Mouse (Mus musculus): ENCODE results near the gene Pygo2. TPM values are rescaled to one million over a fixed set of nuclear protein-coding genes. Genes with fewer than 3 reads are reported as not detected.
A peak's percentile ranks its signal among the peaks of the same experiment; 100 is the strongest.

Pygo2 gene
- total and polyA plus RNA-seq, 2 experiments from 2014 or later, result 31.0 to 74.7 TPM

- WGBS, result 4% methylated on average over 16 of the region's 16 CpGs
- no peak for TF ChIP-seq CTCF (IDR thresholded peaks at IDR 0.05; ENCODE audit: low read depth)
Observed at GRCm38 (mm10) chr3:89436176-89437113, 6.4 kb downstream of the Pygo2 start, which contains the start of gene Pbxip1. Pbxip1 (plus strand) TSS chr3:89436706.

GRCm38 (mm10) chr3:89437269-89437668 lies 7.3 kb downstream of the Pygo2 start:
- peak overlapping the region; percentile 18; the same call in 1 of the 2 replicates for H3K9ac ChIP-seq (replicated peaks; ENCODE audit: low read length)
- peaks cover 28% of the 10 kb centered on the region for H3K36me3 ChIP-seq (ENCODE audit: insufficient read depth, low read length)
- H3K4me3 ChIP-seq (ENCODE audit: low read length), result peak overlapping the region; percentile 29
- no peaks in the 10 kb centered on the region for H3K27me3 ChIP-seq (ENCODE audit: insufficient read depth, low read length)
- H3K4me1 ChIP-seq (ENCODE audit: insufficient read depth, low read length), result peaks cover 6% of the 10 kb centered on the region; the same call in 1 of the 2 replicates
- peak overlapping the region; percentile 52 for H3K4me2 ChIP-seq (ENCODE audit: low read depth, low read length)
- TF ChIP-seq CTCF (IDR thresholded peaks at IDR 0.05; ENCODE audit: low read depth), result no peak
- DNase-seq (ENCODE audit: low spot score) (peak; percentile 45), ATAC-seq (peak; percentile 65)
- H3K9me3 ChIP-seq (ENCODE audit: low read length), result no peaks in the 10 kb centered on the region
- WGBS, result 23% methylated on average over 5 of the region's 5 CpGs
- peak overlapping the region; percentile 66 for H3K27ac ChIP-seq

More at GRCm38 (mm10) chr3:89436176-89437113, 6.4 kb downstream of the Pygo2 start, which contains the start of gene Pbxip1:
- peak within 1 kb of the TSS; percentile 66 for H3K27ac ChIP-seq
- H3K9ac ChIP-seq (replicated peaks; ENCODE audit: low read length), result peak within 1 kb of the TSS; percentile 18
- no peaks in the 10 kb centered on the region for H3K9me3 ChIP-seq (ENCODE audit: low read length)
- DNase-seq (ENCODE audit: low spot score), result peak; percentile 60
- H3K4me3 ChIP-seq (ENCODE audit: low read length), result peak within 1 kb of the TSS; percentile 29
- H3K27me3 ChIP-seq (ENCODE audit: insufficient read depth, low read length), result no peaks in the 10 kb centered on the region
- peaks cover 9% of the 10 kb centered on the region for H3K4me1 ChIP-seq (ENCODE audit: insufficient read depth, low read length)
- peak within 1 kb of the TSS; percentile 52 for H3K4me2 ChIP-seq (ENCODE audit: low read depth, low read length)
- peaks cover 28% of the 10 kb centered on the region for H3K36me3 ChIP-seq (ENCODE audit: insufficient read depth, low read length)
- ATAC-seq, result peak; percentile 73

DNA sequence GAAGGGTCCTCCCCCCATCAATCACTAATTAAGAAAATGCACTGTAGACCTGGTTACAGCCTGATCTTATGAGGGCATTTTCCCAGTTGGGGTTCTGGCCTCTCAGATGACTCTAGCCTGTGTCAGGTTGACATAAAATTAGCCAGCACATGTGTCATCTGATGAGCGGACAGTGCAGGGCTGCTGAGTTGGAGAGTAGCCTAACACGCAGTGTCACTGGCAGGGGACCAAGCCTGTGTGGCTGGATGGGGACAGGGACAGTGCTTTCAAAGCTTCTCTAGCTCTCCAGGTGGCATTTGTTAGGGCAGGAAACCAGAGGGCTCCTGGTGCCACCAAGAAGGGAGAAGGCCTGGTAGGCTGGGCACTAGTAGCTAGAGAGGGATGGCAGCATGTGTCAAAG lies 10.7 kb downstream of the Pygo2 start:
- TF ChIP-seq CTCF (IDR thresholded peaks at IDR 0.05; ENCODE audit: low read depth), result no peak
- WGBS, result 74% methylated on average over 2 of the region's 2 CpGs

GRCm38 (mm10) chr3:89448720-89449537 lies 18.9 kb downstream of the Pygo2 start:
- H3K27me3 ChIP-seq (ENCODE audit: insufficient read depth, low read length), result no peaks in the 10 kb centered on the region
- ATAC-seq (peak; percentile 56), DNase-seq (ENCODE audit: low spot score) (peak; percentile 40)
- 58% methylated on average over 13 of the region's 13 CpGs for WGBS
- H3K9me3 ChIP-seq (ENCODE audit: low read length), result no peaks in the 10 kb centered on the region
- no peaks in the 10 kb centered on the region for H3K4me1 ChIP-seq (ENCODE audit: insufficient read depth, low read length)
- no peak overlapping the region for H3K9ac ChIP-seq (replicated peaks; ENCODE audit: low read length)
- no peak overlapping the region for H3K27ac ChIP-seq
- TF ChIP-seq CTCF (IDR thresholded peaks at IDR 0.05; ENCODE audit: low read depth), result no peak
- H3K4me2 ChIP-seq (ENCODE audit: low read depth, low read length), result no peak overlapping the region
- no peak overlapping the region for H3K4me3 ChIP-seq (ENCODE audit: low read length)
- H3K36me3 ChIP-seq (ENCODE audit: insufficient read depth, low read length), result no peaks in the 10 kb centered on the region

More for the DNA sequence above, 10.7 kb downstream of the Pygo2 start:
- Histone ChIP-seq H3K9ac (replicated peaks; ENCODE audit: low read length) (no peak overlapping the region), H3K4me1 (ENCODE audit: insufficient read depth, low read length) (peaks cover 6% of the 10 kb centered on the region; the same call in 1 of the 2 replicates), H3K4me3 (ENCODE audit: low read length) (no peak overlapping the region), H3K4me2 (ENCODE audit: low read depth, low read length) (no peak overlapping the region), H3K9me3 (ENCODE audit: low read length) (no peaks in the 10 kb centered on the region), H3K36me3 (ENCODE audit: insufficient read depth, low read length) (no peaks in the 10 kb centered on the region; the same call in 1 of the 2 replicates), H3K27me3 (ENCODE audit: insufficient read depth, low read length) (no peaks in the 10 kb centered on the region), H3K27ac (no peak overlapping the region)
- no peak for DNase-seq (ENCODE audit: low spot score)
- ATAC-seq, result no peak

DNA sequence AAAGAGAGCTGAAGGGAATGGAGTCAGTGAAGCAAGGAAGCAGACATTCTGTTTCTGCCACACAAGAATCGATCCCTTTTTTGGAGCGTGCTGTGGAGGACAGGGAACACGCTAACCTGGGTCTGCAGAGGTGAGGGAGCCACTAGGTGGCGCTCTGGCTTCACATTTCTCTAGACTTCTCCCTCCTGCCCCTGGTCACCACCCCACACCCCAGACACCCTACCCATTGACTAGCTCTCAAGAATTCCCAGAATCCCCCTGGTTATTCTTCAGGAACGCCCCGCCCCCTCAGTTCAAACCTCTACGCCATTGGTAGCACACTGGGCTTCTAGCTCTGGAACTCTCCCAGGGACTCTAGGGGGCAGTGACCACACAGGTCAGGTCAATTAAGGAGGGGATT lies 19.5 kb downstream of the Pygo2 start:
- TF ChIP-seq CTCF (IDR thresholded peaks at IDR 0.05; ENCODE audit: low read depth), result peak; percentile 77
- Histone ChIP-seq H3K4me3 (ENCODE audit: low read length) (no peak overlapping the region), H3K4me2 (ENCODE audit: low read depth, low read length) (no peak overlapping the region), H3K36me3 (ENCODE audit: insufficient read depth, low read length) (no peaks in the 10 kb centered on the region), H3K27ac (no peak overlapping the region), H3K9me3 (ENCODE audit: low read length) (no peaks in the 10 kb centered on the region), H3K9ac (replicated peaks; ENCODE audit: low read length) (no peak overlapping the region), H3K4me1 (ENCODE audit: insufficient read depth, low read length) (no peaks in the 10 kb centered on the region), H3K27me3 (ENCODE audit: insufficient read depth, low read length) (no peaks in the 10 kb centered on the region)
- 36% methylated on average over 7 of the region's 7 CpGs for WGBS
- DNase-seq (ENCODE audit: low spot score) (peak; percentile 83), ATAC-seq (peak; percentile 80)

DNA sequence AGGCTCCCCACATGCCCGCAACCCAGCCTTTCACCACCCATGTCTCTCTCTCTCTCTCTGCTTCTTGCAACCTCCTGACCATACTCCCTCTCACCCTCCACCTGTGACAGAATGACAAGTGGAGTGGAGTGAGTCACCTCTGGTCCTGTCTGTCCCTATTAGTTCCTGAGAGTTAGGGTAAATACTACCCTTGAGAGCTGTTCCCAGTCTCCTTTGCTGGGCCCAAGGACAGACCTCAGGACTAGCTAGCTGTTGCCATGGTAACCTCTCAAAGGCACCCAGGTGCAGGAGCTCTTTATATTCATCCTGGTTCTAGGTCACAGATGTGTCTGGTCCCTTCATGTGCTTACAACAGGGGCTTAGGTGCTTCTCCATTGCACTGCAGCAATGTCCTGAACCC lies 21.9 kb downstream of the Pygo2 start:
- Histone ChIP-seq H3K4me2 (ENCODE audit: low read depth, low read length) (no peak overlapping the region), H3K27me3 (ENCODE audit: insufficient read depth, low read length) (no peaks in the 10 kb centered on the region), H3K9me3 (ENCODE audit: low read length) (no peaks in the 10 kb centered on the region), H3K27ac (no peak overlapping the region), H3K36me3 (ENCODE audit: insufficient read depth, low read length) (no peaks in the 10 kb centered on the region), H3K9ac (replicated peaks; ENCODE audit: low read length) (no peak overlapping the region), H3K4me1 (ENCODE audit: insufficient read depth, low read length) (no peaks in the 10 kb centered on the region), H3K4me3 (ENCODE audit: low read length) (no peak overlapping the region)
- 82% methylated on average over 1 of the region's 1 CpGs for WGBS
- ATAC-seq (no peak), DNase-seq (ENCODE audit: low spot score) (peak; percentile 24)
- no peak for TF ChIP-seq CTCF (IDR thresholded peaks at IDR 0.05; ENCODE audit: low read depth)
